Mouse (Mus musculus) liver, embryonic 14.5 days (tissue): ENCODE data around the gene Slc16a11. TPM values are rescaled to one million over a fixed set of nuclear protein-coding genes. Genes with fewer than 3 reads are reported as not detected.

ENCODE experiments used
- ATAC-seq: fragments of 200-750 bp; cut with Nextera tagmentation; 2 replicates; pipeline ENCODE4 v1.8.0; 2017; ENCODE audit warnings: moderate number of reproducible peaks, mild to moderate bottlenecking, moderate library complexity; ENCODE audit not compliant: insufficient read depth
- DNase-seq, 3 experiments: peaks; one replicate each; pipeline ENCODE4 v3.0.0-alpha.2; 2012 to 2013; ENCODE audit warnings: low read depth in 3 of 3, low spot score in 3 of 3
- H3K27ac ChIP-seq: fragments of 300-500 bp; sonication (generic); 2 replicates; pipeline ENCODE4 v1.5.1; 2014; ENCODE audit warnings: moderate library complexity, mild to moderate bottlenecking, control low read depth, inconsistent platforms
- H3K27me3 ChIP-seq: fragments of 300-500 bp; sonication (generic); 2 replicates; pipeline ENCODE4 v1.6.1; 2014; ENCODE audit warnings: mild to moderate bottlenecking, low read length, moderate library complexity; ENCODE audit not compliant: control insufficient read depth, insufficient read depth
- H3K36me3 ChIP-seq: fragments of 300-500 bp; sonication (generic); replicated peaks from 2 replicates; pipeline ENCODE4 v1.6.1; 2014; ENCODE audit warnings: low read depth; ENCODE audit not compliant: control insufficient read depth, insufficient read depth
- H3K4me1 ChIP-seq, 2 experiments: fragments of 200-500 bp in 1 of 2; fragments of 300-500 bp in 1 of 2; sonication (generic) in 1 of 2; replicated peaks; 2 replicates each; pipeline ENCODE4 v1.6.1; 2012 to 2014; ENCODE audit warnings: antibody characterized with exemption in 1 of 2, inconsistent platforms in 1 of 2, low read length in 1 of 2; ENCODE audit not compliant: control insufficient read depth in 2 of 2, insufficient read depth in 2 of 2
- H3K4me2 ChIP-seq: fragments of 300-500 bp; sonication (generic); 2 replicates; pipeline ENCODE4 v1.6.1; 2014; ENCODE audit warnings: low read depth, mild to moderate bottlenecking, control low read depth, moderate library complexity
- H3K4me3 ChIP-seq, 2 experiments: fragments of 200-500 bp in 1 of 2; fragments of 300-500 bp in 1 of 2; sonication (generic) in 1 of 2; 2 replicates each; pipeline ENCODE4 v1.5.1; 2012 to 2014; ENCODE audit warnings: low read depth in 2 of 2, low read length in 2 of 2, mild to moderate bottlenecking in 2 of 2, control low read depth in 1 of 2, inconsistent platforms in 1 of 2, moderate library complexity in 1 of 2; ENCODE audit not compliant: insufficient read depth in 1 of 2
- H3K9ac ChIP-seq: fragments of 300-500 bp; sonication (generic); replicated peaks from 2 replicates; pipeline ENCODE4 v1.6.1; 2014; ENCODE audit warnings: mild to moderate bottlenecking, control low read depth, moderate library complexity
- H3K9me3 ChIP-seq: fragments of 300-500 bp; sonication (generic); 2 replicates; pipeline ENCODE4 v1.6.1; 2016; ENCODE audit warnings: low read length, mixed read lengths; ENCODE audit not compliant: control insufficient read depth
- CTCF ChIP-seq: IDR thresholded peaks from 2 replicates; pipeline ENCODE4 v1.5.1; 2016; ENCODE audit warnings: antibody characterized with exemption, low read depth, control low read depth
- EP300 ChIP-seq: IDR thresholded peaks from 2 replicates; pipeline ENCODE4 v1.6.1; 2016; ENCODE audit warnings: antibody characterized with exemption, low read depth
- WGBS: fragments of 180-500 bp; shearing (Covaris S2); extraction: QIAGEN DNeasy Blood & Tissue Kit; methylation state at CpG from one replicate; pipeline ENCODE4 v1.1.7; 2014; ENCODE audit not compliant: insufficient replicate concordance; 5-methylcytosine and 5-hydroxymethylcytosine counted together
- polyA plus RNA-seq, 2 experiments: library from polyadenylated mRNA; depleted of rRNA in 1 of 2; stranded (reverse) in 1 of 2; unstranded in 1 of 2; fragments of >200 nt; fragmentation: Nextera tagmentation in 1 of 2; extraction: Ambion mirVana in 1 of 2; gene quantifications; 2 replicates each; pipeline versions ENCODE4 v1.2.1 to v1.2.3; 2012 to 2014

The Slc16a11 gene
- polyA plus RNA-seq, 2 experiments, result 0.47 to 0.79 TPM

GRCm38 (mm10) chr11:70171181-70171580, 41.4 kb upstream of the Slc16a11 start:
- 63% methylated on average over 7 of the region's 7 CpGs for WGBS
- H3K9ac ChIP-seq, result no peak overlapping the region
- no peak for DNase-seq
- no peak for ATAC-seq
- no peak overlapping the region for H3K4me3 ChIP-seq
- no peak overlapping the region for H3K4me2 ChIP-seq
- H3K27me3 ChIP-seq, result no peaks in the 10 kb centered on the region
- H3K27ac ChIP-seq, result no peak overlapping the region
- no peaks in the 10 kb centered on the region for H3K36me3 ChIP-seq
- H3K9me3 ChIP-seq, result no peaks in the 10 kb centered on the region
- TF ChIP-seq CTCF (no peak), EP300 (no peak)
- no peaks in the 10 kb centered on the region for H3K4me1 ChIP-seq

GRCm38 (mm10) chr11:70171847-70172246, 40.7 kb upstream of the Slc16a11 start:
- Histone ChIP-seq H3K4me2 (no peak overlapping the region), H3K36me3 (no peaks in the 10 kb centered on the region), H3K4me1 (no peaks in the 10 kb centered on the region), H3K9ac (no peak overlapping the region), H3K4me3 (no peak overlapping the region), H3K9me3 (no peaks in the 10 kb centered on the region), H3K27ac (no peak overlapping the region), H3K27me3 (no peaks in the 10 kb centered on the region)
- TF ChIP-seq CTCF (peak; percentile 68), EP300 (no peak)
- DNase-seq (peak in 2 of 3 experiments; percentile 19 to 30), ATAC-seq (no peak)
- 31% methylated on average over 3 of the region's 3 CpGs for WGBS

- no peaks in the 10 kb centered on the region for H3K36me3 ChIP-seq
- no peak overlapping the region for H3K27ac ChIP-seq
- TF ChIP-seq EP300, result no peak
- peak; percentile 52 for TF ChIP-seq CTCF
- no peaks in the 10 kb centered on the region for H3K4me1 ChIP-seq
- no peak overlapping the region for H3K4me3 ChIP-seq
- ATAC-seq (no peak), DNase-seq (no peak)
- no peak overlapping the region for H3K4me2 ChIP-seq
- H3K9ac ChIP-seq, result no peak overlapping the region
- no peaks in the 10 kb centered on the region for H3K27me3 ChIP-seq
- 42% methylated on average over 5 of the region's 5 CpGs for WGBS
- no peaks in the 10 kb centered on the region for H3K9me3 ChIP-seq
These were observed 40.3 kb upstream of the Slc16a11 start for GRCm38 (mm10) chr11:70172298-70172697.

GRCm38 (mm10) chr11:70174491-70174890, 38.1 kb upstream of the Slc16a11 start:
- Histone ChIP-seq H3K27ac (no peak overlapping the region), H3K36me3 (no peaks in the 10 kb centered on the region), H3K4me2 (no peak overlapping the region), H3K9ac (no peak overlapping the region), H3K27me3 (no peaks in the 10 kb centered on the region), H3K4me1 (no peaks in the 10 kb centered on the region), H3K9me3 (no peaks in the 10 kb centered on the region), H3K4me3 (no peak overlapping the region)
- 57% methylated on average over 4 of the region's 4 CpGs for WGBS
- TF ChIP-seq CTCF, result no peak
- TF ChIP-seq EP300, result no peak
- DNase-seq (no peak), ATAC-seq (no peak)

GRCm38 (mm10) chr11:70177647-70178046, 34.9 kb upstream of the Slc16a11 start:
- ATAC-seq (no peak), DNase-seq (no peak)
- no peaks in the 10 kb centered on the region for H3K4me1 ChIP-seq
- no peak overlapping the region for H3K4me2 ChIP-seq
- no peaks in the 10 kb centered on the region for H3K9me3 ChIP-seq
- 60% methylated on average over 8 of the region's 8 CpGs for WGBS
- no peak overlapping the region for H3K4me3 ChIP-seq
- no peak overlapping the region for H3K9ac ChIP-seq
- H3K36me3 ChIP-seq, result no peaks in the 10 kb centered on the region
- H3K27me3 ChIP-seq, result no peaks in the 10 kb centered on the region
- H3K27ac ChIP-seq, result no peak overlapping the region
- TF ChIP-seq CTCF (peak; percentile 65), EP300 (no peak)

- WGBS, result 73% methylated on average over 11 of the region's 11 CpGs
- ATAC-seq (no peak), DNase-seq (no peak)
- no peaks in the 10 kb centered on the region for H3K36me3 ChIP-seq
- no peaks in the 10 kb centered on the region for H3K9me3 ChIP-seq
- no peak for TF ChIP-seq CTCF
- TF ChIP-seq EP300, result no peak
- no peaks in the 10 kb centered on the region for H3K4me1 ChIP-seq
- no peaks in the 10 kb centered on the region for H3K27me3 ChIP-seq
- no peak overlapping the region for H3K9ac ChIP-seq
- no peak overlapping the region for H3K4me2 ChIP-seq
- H3K4me3 ChIP-seq, result no peak overlapping the region
- H3K27ac ChIP-seq, result no peak overlapping the region
These were observed 34.2 kb upstream of the Slc16a11 start for GRCm38 (mm10) chr11:70178311-70178710.
